Mouse (Mus musculus) heart, adult 2 months (tissue): ENCODE measurements around the gene Whamm.

Source experiments
- CTCF ChIP-seq: fragments of 200-600 bp; IDR thresholded peaks from 2 replicates; pipeline ENCODE4 v1.8.1; 2022; ENCODE audit warnings: antibody characterized with exemption, mild to moderate bottlenecking, moderate library complexity
- POLR2A ChIP-seq: fragments of 200-500 bp; IDR thresholded peaks from 2 replicates; pipeline ENCODE4 v1.6.1; 2011; ENCODE audit warnings: mild to moderate bottlenecking, low read depth, low read length, control low read depth; ENCODE audit not compliant: insufficient read depth

DNA sequence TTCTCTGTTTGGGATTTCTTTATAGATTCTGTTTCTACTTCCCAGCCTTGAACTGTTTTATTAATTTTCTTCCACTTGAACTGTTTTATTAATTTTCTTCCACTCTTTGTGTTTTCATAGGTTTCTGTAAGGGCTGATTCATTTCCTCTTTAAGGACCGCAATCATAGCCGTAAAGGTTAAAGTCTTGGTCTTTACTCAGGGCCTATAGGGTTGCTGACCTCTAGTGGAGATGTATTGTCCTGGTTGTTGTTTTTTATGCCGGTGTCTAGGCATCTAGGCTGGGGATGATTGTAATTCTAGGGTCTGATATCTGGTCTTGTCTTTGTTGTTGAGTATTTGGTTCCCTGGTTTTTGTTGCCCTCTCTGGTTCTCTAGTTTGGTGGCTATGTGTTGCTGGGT is 12.4 kb downstream of the Whamm start:
- TF ChIP-seq POLR2A (no peak), CTCF (peak; percentile 50)
